Mouse (Mus musculus): ENCODE results near the gene Depdc5.

The Depdc5 gene

DNA sequence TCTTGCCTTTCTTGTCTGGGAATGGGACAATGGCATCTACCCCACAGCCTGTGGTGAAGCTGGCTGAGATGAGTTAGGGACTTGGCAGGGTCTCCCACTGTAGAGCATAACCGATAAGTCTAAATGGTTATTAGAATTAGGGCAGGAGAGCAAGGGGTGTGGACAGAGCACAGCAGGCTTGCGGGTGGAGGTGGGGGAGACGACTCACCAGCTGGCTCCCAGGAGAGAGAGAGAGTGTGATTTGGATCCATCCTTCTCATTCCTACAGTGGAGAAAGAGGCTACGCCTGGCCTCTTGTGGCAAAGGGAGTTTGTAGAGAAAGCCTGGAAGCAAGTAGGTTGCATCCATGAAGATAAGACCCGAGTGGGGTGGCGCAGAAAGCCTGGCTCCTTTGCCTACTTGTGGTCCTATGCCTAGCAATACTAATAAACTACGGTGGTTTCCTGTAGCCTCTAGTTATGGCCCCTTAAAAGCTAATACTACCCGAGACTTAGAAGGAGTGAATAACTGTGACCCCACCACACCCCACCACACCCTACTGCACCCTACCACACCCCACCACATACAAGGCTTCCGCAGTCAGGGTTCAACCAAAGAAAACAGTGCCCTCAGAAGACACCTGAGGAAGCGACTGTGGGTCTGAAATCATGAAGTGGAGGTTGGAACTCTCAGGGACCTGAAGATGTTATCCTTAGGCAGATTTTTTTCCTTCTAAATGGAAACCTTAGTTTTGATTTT is 168.7 kb downstream of the Depdc5 start:
- TF ChIP-seq GATA4 (IDR thresholded peaks at IDR 0.05; ENCODE audit: insufficient replicate concordance, low read length) = no peak

DNA sequence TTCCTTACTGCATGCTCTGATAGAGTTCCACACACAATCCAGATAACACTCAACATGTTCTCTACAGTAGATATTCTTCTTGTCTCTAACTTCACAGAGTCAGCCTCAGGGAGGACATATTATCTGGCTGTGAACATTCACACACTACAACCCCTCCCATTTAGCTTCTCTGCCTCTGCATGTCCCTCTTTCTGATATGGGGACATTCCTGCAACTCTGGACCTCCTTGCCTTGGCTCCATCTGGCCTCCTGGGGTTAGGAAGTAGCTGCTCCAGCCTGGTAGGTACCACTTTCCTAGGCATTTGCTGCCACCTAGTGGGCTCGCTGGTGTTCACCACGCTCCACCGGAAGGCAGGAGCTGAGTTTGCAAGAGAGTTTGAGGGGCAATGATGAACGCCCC is 169.6 kb downstream of the Depdc5 start:
- no peak for TF ChIP-seq GATA4 (IDR thresholded peaks at IDR 0.05; ENCODE audit: insufficient replicate concordance, low read length)

DNA sequence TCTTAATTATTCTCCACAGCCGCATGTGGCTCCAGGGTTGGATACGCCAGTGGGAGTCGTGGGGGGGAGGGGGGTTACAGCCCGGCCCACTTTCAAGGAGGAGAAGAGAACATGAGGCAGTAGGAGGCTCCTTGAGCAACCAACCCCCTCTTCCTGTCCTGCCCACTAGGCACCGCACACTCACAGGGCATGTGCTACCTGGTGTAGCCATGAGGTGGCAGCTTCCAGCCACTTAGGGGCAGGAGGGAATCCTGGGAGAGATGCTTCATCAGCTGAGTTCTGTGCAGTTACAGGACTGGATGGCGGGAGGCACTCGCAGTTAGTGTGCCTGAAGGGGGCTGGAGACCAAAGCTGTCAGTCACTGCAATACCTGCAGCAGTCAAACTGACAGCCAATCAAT is 170.6 kb downstream of the Depdc5 start:
- TF ChIP-seq GATA4 (IDR thresholded peaks at IDR 0.05; ENCODE audit: insufficient replicate concordance, low read length) = no peak

DNA sequence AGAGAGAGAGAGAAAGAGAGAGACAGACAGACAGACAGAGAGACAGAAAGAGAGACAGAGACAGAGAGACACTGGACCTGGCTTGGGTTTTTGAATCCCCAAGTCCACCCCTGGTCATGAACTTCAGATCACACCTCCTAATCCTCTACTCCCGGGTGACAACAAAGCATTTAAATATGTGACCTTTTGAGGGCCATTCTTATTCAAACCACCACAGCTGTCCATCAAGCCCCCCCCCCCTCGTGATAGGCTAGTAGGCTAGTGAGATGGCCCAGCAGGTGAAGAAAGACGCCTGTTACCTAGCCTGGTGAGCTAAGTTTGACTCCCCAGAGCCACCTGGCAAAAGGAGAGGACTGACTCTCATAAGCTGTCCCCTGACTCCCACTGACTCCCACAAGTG is 171.4 kb downstream of the Depdc5 start:
- TF ChIP-seq GATA4 (IDR thresholded peaks at IDR 0.05; ENCODE audit: insufficient replicate concordance, low read length) = no peak

DNA sequence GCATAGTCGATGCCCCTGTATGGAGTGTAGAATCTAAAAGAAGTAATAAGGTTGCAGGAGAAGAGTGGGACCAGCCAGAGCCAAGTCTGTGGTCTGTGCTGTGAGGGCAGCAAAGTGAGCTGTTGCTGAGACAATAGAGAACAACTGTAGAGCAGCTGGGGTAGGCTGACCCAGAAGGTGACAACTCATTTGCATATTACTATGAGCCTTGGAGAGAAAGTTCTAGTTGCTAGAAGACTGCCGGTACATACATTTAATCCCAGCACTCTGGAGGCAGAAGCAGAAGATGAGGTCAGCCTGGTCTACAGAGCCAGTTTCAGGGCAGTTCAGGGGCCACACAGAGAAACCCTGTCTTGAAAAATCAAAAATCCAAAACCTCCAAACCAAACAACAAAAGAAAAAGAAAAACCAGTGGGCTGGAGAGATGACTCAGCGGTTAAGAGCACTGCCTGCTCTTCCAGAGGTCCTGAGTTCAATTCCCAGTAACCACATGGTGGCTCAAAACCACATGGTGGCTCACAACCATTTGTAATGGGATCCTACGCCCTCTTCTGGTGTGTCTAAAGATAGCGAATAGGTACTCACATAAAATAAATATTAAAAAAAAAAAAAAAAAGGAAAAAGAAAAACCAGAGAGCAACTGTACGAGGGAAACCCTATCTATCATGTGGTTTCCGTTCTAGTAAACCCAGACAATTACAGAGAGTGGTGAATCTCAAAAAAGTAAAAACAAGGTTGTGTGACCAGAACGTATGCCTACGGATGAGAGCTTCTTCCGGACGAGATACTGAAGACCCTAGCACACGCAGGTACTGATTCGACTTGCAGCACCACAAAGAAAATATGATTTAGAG is 175.4 kb downstream of the Depdc5 start:
- no peak for TF ChIP-seq GATA4 (IDR thresholded peaks at IDR 0.05; ENCODE audit: insufficient replicate concordance, low read length)

DNA sequence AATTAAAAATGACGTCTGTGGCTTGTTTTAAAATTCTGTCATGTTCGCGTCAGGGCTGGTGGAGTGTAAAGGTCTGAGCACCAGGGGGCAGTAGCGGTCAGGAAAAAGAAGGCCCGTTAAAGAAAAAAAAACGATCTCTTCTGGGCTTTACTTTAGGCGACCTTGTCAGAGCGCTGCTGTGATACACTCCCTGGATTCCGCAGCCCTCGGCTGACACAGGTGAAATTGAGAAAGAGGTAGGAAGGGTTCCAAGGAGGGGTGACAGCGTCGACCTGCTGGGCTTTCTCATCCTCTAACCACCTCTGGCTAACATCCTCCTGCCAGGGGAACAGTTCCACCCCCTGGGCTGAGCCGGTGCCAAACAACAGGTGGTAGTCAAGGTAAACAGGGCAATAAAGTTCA is 176.0 kb downstream of the Depdc5 start:
- TF ChIP-seq GATA4 (IDR thresholded peaks at IDR 0.05; ENCODE audit: insufficient replicate concordance, low read length) = no peak

DNA sequence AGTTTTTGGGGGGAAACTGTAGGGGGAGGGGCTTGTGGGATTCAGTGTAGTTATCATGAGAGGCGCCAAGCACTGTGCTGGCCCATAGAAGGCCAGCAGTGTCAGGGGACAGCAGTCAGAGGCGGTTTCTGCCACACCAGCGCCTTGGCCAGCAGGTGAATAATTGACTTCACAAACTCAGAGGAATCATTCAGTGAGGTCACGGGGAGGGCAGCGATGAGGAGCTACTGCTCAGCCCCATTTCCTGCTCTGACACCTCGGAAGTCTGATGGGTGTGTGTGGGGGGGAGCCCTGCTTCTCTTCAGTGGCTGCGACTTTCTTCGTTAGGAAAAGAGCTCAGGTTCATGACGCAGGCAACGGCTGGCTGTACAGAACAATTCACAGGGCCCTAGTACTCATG is 179.9 kb downstream of the Depdc5 start:
- TF ChIP-seq GATA4 (IDR thresholded peaks at IDR 0.05; ENCODE audit: insufficient replicate concordance, low read length) = no peak

Data from liver, adult (tissue).